Mouse (Mus musculus) thymus, postnatal 4 days (tissue): ENCODE results near the gene Armcx4.
"Not testable (repeated sequence)": the region's sequence is repeated elsewhere in the genome, so short reads cannot be mapped to it uniquely, and the experiment has no call there.

Experiments
- DNase-seq: peaks from one replicate; pipeline ENCODE4 v3.0.0; 2021

The Armcx4 gene

GRCm38 (mm10) chrX:134686267-134686666, at the start of gene Armcx4:
TSS of gene Armcx4 (plus strand) at chrX:134686519.
- DNase-seq: peak; percentile 63

- no peak for DNase-seq
These were observed 45.1 kb upstream of the Armcx4 start for GRCm38 (mm10) chrX:134641000-134641760.

GRCm38 (mm10) chrX:134646338-134646737, 40.0 kb upstream of the Armcx4 start:
- DNase-seq: no peak

- DNase-seq: no peak
These were observed 38.9 kb upstream of the Armcx4 start for GRCm38 (mm10) chrX:134647421-134647820.

GRCm38 (mm10) chrX:134648031-134648692, 38.2 kb upstream of the Armcx4 start:
- peak; percentile 81 for DNase-seq

- no peak for DNase-seq
These were observed 34.3 kb upstream of the Armcx4 start for GRCm38 (mm10) chrX:134652061-134652460.

- no peak for DNase-seq
These were observed 24.7 kb upstream of the Armcx4 start for GRCm38 (mm10) chrX:134661586-134661985.

GRCm38 (mm10) chrX:134675022-134675421, 11.3 kb upstream of the Armcx4 start:
- DNase-seq: no peak

- DNase-seq: no peak
These were observed 10.4 kb upstream of the Armcx4 start for GRCm38 (mm10) chrX:134675959-134676358.

- no peak for DNase-seq
These were observed 1.4 kb upstream of the Armcx4 start for GRCm38 (mm10) chrX:134684936-134685335.

- DNase-seq: peak; percentile 17
These were observed 436 bp downstream of the Armcx4 start for GRCm38 (mm10) chrX:134686739-134687171.

- no peak for DNase-seq
These were observed 3.4 kb downstream of the Armcx4 start for GRCm38 (mm10) chrX:134689676-134690075.

- no peak for DNase-seq
These were observed 4.7 kb downstream of the Armcx4 start for GRCm38 (mm10) chrX:134690871-134691539.

- DNase-seq: no peak
These were observed 5.2 kb downstream of the Armcx4 start for GRCm38 (mm10) chrX:134691540-134691935.

GRCm38 (mm10) chrX:134716863-134717262, 30.5 kb downstream of the Armcx4 start:
- DNase-seq: no peak

GRCm38 (mm10) chrX:134717752-134718308, 31.5 kb downstream of the Armcx4 start, which contains the start of gene Armcx1:
TSS of gene Armcx1 (plus strand) at chrX:134717963.
- peak; percentile 46 for DNase-seq

- peak; percentile 41 for DNase-seq
These were observed 32.2 kb downstream of the Armcx4 start for GRCm38 (mm10) chrX:134718524-134718923.

GRCm38 (mm10) chrX:134723762-134724161, 37.4 kb downstream of the Armcx4 start:
- DNase-seq: not testable (repeated sequence)

- DNase-seq: no peak
These were observed 43.5 kb downstream of the Armcx4 start for GRCm38 (mm10) chrX:134729778-134730177.

GRCm38 (mm10) chrX:134737796-134738195, 51.5 kb downstream of the Armcx4 start:
- no peak for DNase-seq

GRCm38 (mm10) chrX:134739160-134739559, 52.8 kb downstream of the Armcx4 start:
- DNase-seq: no peak

- no peak for DNase-seq
These were observed 55.5 kb downstream of the Armcx4 start for GRCm38 (mm10) chrX:134741862-134742261.
